Mouse (Mus musculus): ENCODE data around the gene Prmt2.

The Prmt2 gene

GRCm38 (mm10) chr10:76217056-76217455 lies 20.6 kb downstream of the Prmt2 start:
- no peak for DNase-seq

GRCm38 (mm10) chr10:76214161-76214560 lies 23.5 kb downstream of the Prmt2 start:
- DNase-seq, result no peak

GRCm38 (mm10) chr10:76212121-76212520 lies 25.5 kb downstream of the Prmt2 start:
- no peak for DNase-seq

- DNase-seq, result no peak
Observed at GRCm38 (mm10) chr10:76210806-76211205, 26.9 kb downstream of the Prmt2 start.

GRCm38 (mm10) chr10:76209241-76209640 lies 28.4 kb downstream of the Prmt2 start:
- DNase-seq, result no peak

- no peak for DNase-seq
Observed at GRCm38 (mm10) chr10:76207262-76207796, 30.3 kb downstream of the Prmt2 start.

GRCm38 (mm10) chr10:76203798-76204283 lies 33.8 kb downstream of the Prmt2 start:
- no peak for DNase-seq

GRCm38 (mm10) chr10:76201978-76202377 lies 35.7 kb downstream of the Prmt2 start:
- peak in 1 of 2 experiments; percentile 74 for DNase-seq

- no peak for DNase-seq
Observed at GRCm38 (mm10) chr10:76201416-76201815, 36.2 kb downstream of the Prmt2 start.

GRCm38 (mm10) chr10:76188010-76188409 lies 49.7 kb downstream of the Prmt2 start:
- no peak for DNase-seq

- no peak for DNase-seq
Observed at GRCm38 (mm10) chr10:76185216-76185615, 52.4 kb downstream of the Prmt2 start.

GRCm38 (mm10) chr10:76174899-76175298 lies 62.8 kb downstream of the Prmt2 start:
- DNase-seq, result no peak

- no peak for DNase-seq
Observed at GRCm38 (mm10) chr10:76158009-76158408, 79.7 kb downstream of the Prmt2 start.

- DNase-seq, result no peak
Observed at GRCm38 (mm10) chr10:76157528-76157927, 80.1 kb downstream of the Prmt2 start.
